Comparison of ENCODE assay signal across 18 mouse cellular contexts in genomic region chr9:36814486-36814885, GRCm38 (mm10). TPM values are rescaled to one million over a fixed set of nuclear protein-coding genes. Genes with fewer than 3 reads are reported as not detected.
DNase-seq lines count a peak whose midpoint lies in the region; ATAC-seq and TF ChIP-seq lines count a peak whose summit lies in the region.
"Had no signal": no experiment of that assay in that cellular context is flagged by ENCODE, and none has a peak within 500 bp of the region (broad histone marks: within the 10 kb centered on the region; RNA-seq: fewer than 3 reads in every experiment).

No protein-coding gene starts in this region.

- no peak overlapping the region for H3K27ac ChIP-seq in forebrain, postnatal 0 days (ENCODE audit: low read depth, low read length)
- H3K27ac ChIP-seq in forebrain, embryonic 15.5 days (replicated peaks): no peak overlapping the region
- H3K27ac ChIP-seq in liver, adult 2 months (replicated peaks; ENCODE audit: insufficient read depth, low read depth, low read length): no peak overlapping the region
- H3K27ac ChIP-seq in liver, embryonic 12.5 days: no peak overlapping the region
- no peak overlapping the region for H3K27ac ChIP-seq in ES-Bruce4 (ENCODE audit: insufficient read depth, low read length)
- no peak overlapping the region for H3K27ac ChIP-seq in embryonic fibroblast, embryonic 13.5 days (ENCODE audit: insufficient read depth, low read length)
- H3K27ac ChIP-seq: hindbrain, embryonic 13.5 days had no signal

- peak; percentile 50; the same call in 1 of the 2 replicates for ATAC-seq in forebrain, postnatal 0 days
- ATAC-seq in forebrain, embryonic 15.5 days (replicated peaks): no peak
- ATAC-seq in liver, embryonic 12.5 days: no peak
- ATAC-seq: CD4-positive, CD25-positive, alpha-beta regulatory T cell, adult 4 months had no signal

- no peak overlapping the region for H3K9ac ChIP-seq in forebrain, postnatal 0 days
- no peak overlapping the region for H3K9ac ChIP-seq in forebrain, embryonic 15.5 days (replicated peaks)
- no peak overlapping the region for H3K9ac ChIP-seq in liver, adult 2 months (ENCODE audit: low read depth, low read length)
- no peak overlapping the region for H3K9ac ChIP-seq in liver, embryonic 12.5 days
- H3K9ac ChIP-seq in ES-Bruce4 (ENCODE audit: low read depth, poor library complexity, severe bottlenecking): no peak overlapping the region
- H3K9ac ChIP-seq: hindbrain, embryonic 13.5 days had no signal

- no peak overlapping the region for H3K4me2 ChIP-seq in forebrain, postnatal 0 days (ENCODE audit: low read depth)
- no peak overlapping the region for H3K4me2 ChIP-seq in forebrain, embryonic 15.5 days (replicated peaks)
- H3K4me2 ChIP-seq in liver, embryonic 12.5 days: no peak overlapping the region
- H3K4me2 ChIP-seq: hindbrain, embryonic 13.5 days had no signal

- TF ChIP-seq CTCF in forebrain, postnatal 0 days (IDR thresholded peaks at IDR 0.05; ENCODE audit: low read depth): peak; percentile 42
- peak; percentile 27; the same call in 1 of the 2 replicates for TF ChIP-seq CTCF in liver, adult 2 months (IDR thresholded peaks at IDR 0.05; ENCODE audit: low read depth, low read length)
- peak; percentile 46 for TF ChIP-seq CTCF in ES-Bruce4 (IDR thresholded peaks at IDR 0.05; ENCODE audit: low read depth, low read length)
- TF ChIP-seq CTCF in embryonic fibroblast, embryonic 13.5 days (IDR thresholded peaks at IDR 0.05; ENCODE audit: borderline replicate concordance, insufficient read depth, low read length): peak; percentile 49; the same call in 1 of the 2 replicates

- H3K4me1 ChIP-seq in forebrain, postnatal 0 days (ENCODE audit: insufficient read depth): no peaks in the 10 kb centered on the region
- no peaks in the 10 kb centered on the region for H3K4me1 ChIP-seq in forebrain, embryonic 15.5 days
- H3K4me1 ChIP-seq in liver, adult 2 months (ENCODE audit: control insufficient read depth, insufficient read depth, low read length): no peaks in the 10 kb centered on the region
- H3K4me1 ChIP-seq in liver, embryonic 12.5 days: no peaks in the 10 kb centered on the region
- no peaks in the 10 kb centered on the region for H3K4me1 ChIP-seq in ES-Bruce4 (ENCODE audit: control insufficient read depth, insufficient read depth, low read length)
- no peaks in the 10 kb centered on the region for H3K4me1 ChIP-seq in embryonic fibroblast, embryonic 13.5 days (ENCODE audit: control insufficient read depth, insufficient read depth, low read length)
- H3K4me1 ChIP-seq: hindbrain, embryonic 13.5 days had no signal

- no peaks in the 10 kb centered on the region for H3K9me3 ChIP-seq in forebrain, postnatal 0 days (ENCODE audit: low read length)
- no peaks in the 10 kb centered on the region for H3K9me3 ChIP-seq in forebrain, embryonic 15.5 days
- no peaks in the 10 kb centered on the region for H3K9me3 ChIP-seq in liver, embryonic 12.5 days (replicated peaks)
- no peaks in the 10 kb centered on the region for H3K9me3 ChIP-seq in ES-Bruce4 (replicated peaks; ENCODE audit: control insufficient read depth, insufficient read depth, low read length, poor library complexity, severe bottlenecking)
- H3K9me3 ChIP-seq: hindbrain, embryonic 13.5 days had no signal

- H3K36me3 ChIP-seq in forebrain, postnatal 0 days (ENCODE audit: insufficient read depth): no peaks in the 10 kb centered on the region
- no peaks in the 10 kb centered on the region for H3K36me3 ChIP-seq in forebrain, embryonic 15.5 days
- no peaks in the 10 kb centered on the region for H3K36me3 ChIP-seq in liver, adult 2 months (ENCODE audit: control insufficient read depth, insufficient read depth, low read length)
- no peaks in the 10 kb centered on the region for H3K36me3 ChIP-seq in liver, embryonic 12.5 days
- no peaks in the 10 kb centered on the region for H3K36me3 ChIP-seq in ES-Bruce4 (ENCODE audit: control insufficient read depth, insufficient read depth, low read length, poor library complexity, severe bottlenecking)
- H3K36me3 ChIP-seq: hindbrain, embryonic 13.5 days had no signal

- DNase-seq in forebrain, postnatal 0 days: no peak
- peak; percentile 29 for DNase-seq in liver, adult 2 months (ENCODE audit: extremely low read depth, low read depth, low spot score)
- no peak for DNase-seq in heart, adult 9 months (ENCODE audit: low spot score in 2 of 2)
- no peak for DNase-seq in B cell, adult 2 months
- DNase-seq: adrenal gland, postnatal 14 days; gastrocnemius, postnatal 36 days; kidney, adult 8-10 months; left cerebral cortex, postnatal 4 days; lung, adult 18-20 months; thymus, adult 2 months had no signal

- no peaks in the 10 kb centered on the region for H3K79me2 ChIP-seq in liver, adult 2 months (ENCODE audit: control insufficient read depth, insufficient read depth, low read length)

- no peaks in the 10 kb centered on the region for H3K27me3 ChIP-seq in forebrain, postnatal 0 days (ENCODE audit: insufficient read depth, low read length)
- H3K27me3 ChIP-seq in forebrain, embryonic 15.5 days: no peaks in the 10 kb centered on the region
- H3K27me3 ChIP-seq in liver, adult 2 months (ENCODE audit: control insufficient read depth, insufficient read depth, low read length): no peaks in the 10 kb centered on the region
- no peaks in the 10 kb centered on the region for H3K27me3 ChIP-seq in liver, embryonic 12.5 days (replicated peaks)
- no peaks in the 10 kb centered on the region for H3K27me3 ChIP-seq in ES-Bruce4 (ENCODE audit: control insufficient read depth, insufficient read depth, low read length, poor library complexity, severe bottlenecking)
- H3K27me3 ChIP-seq: hindbrain, embryonic 13.5 days had no signal

- 57% methylated on average over 3 of the region's 3 CpGs for WGBS in forebrain, postnatal 0 days
- 54% methylated on average over 2 of the region's 3 CpGs for WGBS in forebrain, embryonic 15.5 days
- WGBS in liver, adult 2 months: 45% methylated on average over 3 of the region's 3 CpGs
- 46% methylated on average over 2 of the region's 3 CpGs for WGBS in liver, embryonic 12.5 days (ENCODE audit: insufficient replicate concordance)

- H3K4me3 ChIP-seq in forebrain, postnatal 0 days (ENCODE audit: low read depth, low read length): no peak overlapping the region
- no peak overlapping the region for H3K4me3 ChIP-seq in forebrain, embryonic 15.5 days
- no peak overlapping the region for H3K4me3 ChIP-seq in liver, adult 2 months (ENCODE audit: insufficient read depth, low read depth, low read length)
- no peak overlapping the region for H3K4me3 ChIP-seq in liver, embryonic 12.5 days
- H3K4me3 ChIP-seq in ES-Bruce4 (ENCODE audit: low read depth, low read length): no peak overlapping the region
- no peak overlapping the region for H3K4me3 ChIP-seq in embryonic fibroblast, embryonic 13.5 days (ENCODE audit: insufficient read depth, low read length)
- H3K4me3 ChIP-seq: hindbrain, embryonic 13.5 days had no signal

- no peak for TF ChIP-seq EP300 in ES-Bruce4 (IDR thresholded peaks at IDR 0.05; ENCODE audit: insufficient read depth, low read depth, low read length)

- TF ChIP-seq POLR2A in liver, adult 2 months (IDR thresholded peaks at IDR 0.05; ENCODE audit: extremely low read depth, insufficient read depth, low read length): no peak
- no peak for TF ChIP-seq POLR2A in ES-Bruce4 (IDR thresholded peaks at IDR 0.05; ENCODE audit: insufficient read depth, low read length)
- TF ChIP-seq POLR2A in embryonic fibroblast, embryonic 13.5 days (IDR thresholded peaks at IDR 0.05; ENCODE audit: low read depth, low read length): no peak

RNA-seq across cellular contexts. Expression of gene Fez1, which starts 7.2 kb away (rescaled TPM):
- 586 and 786 TPM in 2 replicates for total RNA-seq in forebrain, postnatal 0 days (2014; rRNA removed)
- 644 and 657 TPM in 2 replicates for polyA plus RNA-seq in forebrain, postnatal 0 days (2015; fragmentation: Nextera tagmentation; extraction: Ambion mirVana)
- polyA plus RNA-seq in forebrain, embryonic 15.5 days (2015; fragmentation: Nextera tagmentation; extraction: Ambion mirVana): 671 and 696 TPM in 2 replicates
- total RNA-seq in liver, adult 2 months (2014; rRNA removed): 0.13 and 0.65 TPM in 2 replicates
- 0.12 TPM in 1 of 2 replicates, not detected in the other for polyA plus RNA-seq in liver, adult 2 months (2012; rRNA removed)
- polyA plus RNA-seq in liver, embryonic 12.5 days (2016; fragmentation: Nextera tagmentation; extraction: Ambion mirVana): 0.82 and 0.99 TPM in 2 replicates
- 2.4 and 3.6 TPM in 2 replicates for polyA plus RNA-seq in ES-Bruce4 (2011; ENCODE audit: insufficient read depth, insufficient read length, low read depth, missing spikeins)
- 32.8 and 69.4 TPM in 2 replicates for polyA plus RNA-seq in embryonic fibroblast, embryonic 13.5 days (2011; ENCODE audit: insufficient read length, low read depth, missing spikeins)
- total RNA-seq: common myeloid progenitor, adult 5-6 weeks; neutrophil, adult 5-6 weeks had no signal

RNA-seq across cellular contexts. Expression of gene Ei24, which starts 17.3 kb away (rescaled TPM):
- total RNA-seq in forebrain, postnatal 0 days (2014; rRNA removed): 93.8 and 103 TPM in 2 replicates
- 101 and 112 TPM in 2 replicates for polyA plus RNA-seq in forebrain, postnatal 0 days (2015; fragmentation: Nextera tagmentation; extraction: Ambion mirVana)
- 117 and 126 TPM in 2 replicates for polyA plus RNA-seq in forebrain, embryonic 15.5 days (2015; fragmentation: Nextera tagmentation; extraction: Ambion mirVana)
- total RNA-seq in liver, adult 2 months (2014; rRNA removed): 142 and 144 TPM in 2 replicates
- polyA plus RNA-seq in liver, adult 2 months (2012; rRNA removed): 129 and 260 TPM in 2 replicates
- 41.9 and 42.7 TPM in 2 replicates for polyA plus RNA-seq in liver, embryonic 12.5 days (2016; fragmentation: Nextera tagmentation; extraction: Ambion mirVana)
- polyA plus RNA-seq in ES-Bruce4 (2011; ENCODE audit: insufficient read depth, insufficient read length, low read depth, missing spikeins): 159 and 165 TPM in 2 replicates
- polyA plus RNA-seq in embryonic fibroblast, embryonic 13.5 days (2011; ENCODE audit: insufficient read length, low read depth, missing spikeins): 118 and 127 TPM in 2 replicates

RNA-seq across cellular contexts. Expression of gene Stt3a, which starts 47.0 kb away (rescaled TPM):
- 39.2 and 53.9 TPM in 2 replicates for total RNA-seq in forebrain, postnatal 0 days (2014; rRNA removed)
- 46.8 and 67.5 TPM in 2 replicates for polyA plus RNA-seq in forebrain, postnatal 0 days (2015; fragmentation: Nextera tagmentation; extraction: Ambion mirVana)
- polyA plus RNA-seq in forebrain, embryonic 15.5 days (2015; fragmentation: Nextera tagmentation; extraction: Ambion mirVana): 102 and 106 TPM in 2 replicates
- total RNA-seq in liver, adult 2 months (2014; rRNA removed): 135 and 198 TPM in 2 replicates
- 129 and 135 TPM in 2 replicates for polyA plus RNA-seq in liver, adult 2 months (2012; rRNA removed)
- polyA plus RNA-seq in liver, embryonic 12.5 days (2016; fragmentation: Nextera tagmentation; extraction: Ambion mirVana): 218 and 227 TPM in 2 replicates
- polyA plus RNA-seq in ES-Bruce4 (2011; ENCODE audit: insufficient read depth, insufficient read length, low read depth, missing spikeins): 365 and 379 TPM in 2 replicates
- polyA plus RNA-seq in embryonic fibroblast, embryonic 13.5 days (2011; ENCODE audit: insufficient read length, low read depth, missing spikeins): 655 and 681 TPM in 2 replicates
